Mouse (Mus musculus): ENCODE results near the gene Twistnb.

- no peak for TF ChIP-seq CTCF (IDR thresholded peaks at IDR 0.05; ENCODE audit: low read depth, low read length)
- TF ChIP-seq POLR2A (IDR thresholded peaks at IDR 0.05; ENCODE audit: insufficient read depth, low read length), result no peak
- no peak for TF ChIP-seq EP300 (IDR thresholded peaks at IDR 0.05; ENCODE audit: insufficient read depth, low read depth, low read length)
Measured at GRCm38 (mm10) chr12:33455418-33455817, 26.0 kb downstream of the Twistnb start.

Data from ES-Bruce4 (cell line).